Mouse (Mus musculus) embryonic fibroblast, embryonic 13.5 days (primary cell): Measurements from ENCODE around the gene Ppat. TPM values are rescaled to one million over a fixed set of nuclear protein-coding genes. Genes with fewer than 3 reads are reported as not detected.
"Not testable (repeated sequence)": the region's sequence is repeated elsewhere in the genome, so short reads cannot be mapped to it uniquely, and the experiment has no call there.

Source experiments
- H3K27ac ChIP-seq: 2 replicates; pipeline ENCODE4 v1.5.1; 2012; ENCODE audit warnings: low read length, control low read depth, inconsistent platforms; ENCODE audit not compliant: insufficient read depth
- H3K4me1 ChIP-seq: 2 replicates; pipeline ENCODE4 v1.6.1; 2011; ENCODE audit warnings: low read length; ENCODE audit not compliant: control insufficient read depth, insufficient read depth
- H3K4me3 ChIP-seq: 2 replicates; pipeline ENCODE4 v1.5.1; 2011; ENCODE audit warnings: mild to moderate bottlenecking, control low read depth, low read length; ENCODE audit not compliant: insufficient read depth
- CTCF ChIP-seq: IDR thresholded peaks from 2 replicates; pipeline ENCODE4 v1.5.1; 2011; ENCODE audit warnings: mild to moderate bottlenecking, control low read depth, low read length, moderate library complexity, borderline replicate concordance; ENCODE audit not compliant: insufficient read depth
- POLR2A ChIP-seq: IDR thresholded peaks from 2 replicates; pipeline ENCODE4 v1.6.1; 2011; ENCODE audit warnings: low read depth, mild to moderate bottlenecking, control low read depth, low read length, moderate library complexity
- polyA plus RNA-seq: library from polyadenylated mRNA; stranded (reverse); fragments of >200 nt; gene quantifications from 2 replicates; pipeline ENCODE4 v1.2.4, GENCODE M21; 2011; ENCODE audit warnings: low read depth; ENCODE audit not compliant: missing spikeins, insufficient read length

Ppat gene
- 17.0 and 20.2 TPM in 2 replicates for polyA plus RNA-seq

DNA sequence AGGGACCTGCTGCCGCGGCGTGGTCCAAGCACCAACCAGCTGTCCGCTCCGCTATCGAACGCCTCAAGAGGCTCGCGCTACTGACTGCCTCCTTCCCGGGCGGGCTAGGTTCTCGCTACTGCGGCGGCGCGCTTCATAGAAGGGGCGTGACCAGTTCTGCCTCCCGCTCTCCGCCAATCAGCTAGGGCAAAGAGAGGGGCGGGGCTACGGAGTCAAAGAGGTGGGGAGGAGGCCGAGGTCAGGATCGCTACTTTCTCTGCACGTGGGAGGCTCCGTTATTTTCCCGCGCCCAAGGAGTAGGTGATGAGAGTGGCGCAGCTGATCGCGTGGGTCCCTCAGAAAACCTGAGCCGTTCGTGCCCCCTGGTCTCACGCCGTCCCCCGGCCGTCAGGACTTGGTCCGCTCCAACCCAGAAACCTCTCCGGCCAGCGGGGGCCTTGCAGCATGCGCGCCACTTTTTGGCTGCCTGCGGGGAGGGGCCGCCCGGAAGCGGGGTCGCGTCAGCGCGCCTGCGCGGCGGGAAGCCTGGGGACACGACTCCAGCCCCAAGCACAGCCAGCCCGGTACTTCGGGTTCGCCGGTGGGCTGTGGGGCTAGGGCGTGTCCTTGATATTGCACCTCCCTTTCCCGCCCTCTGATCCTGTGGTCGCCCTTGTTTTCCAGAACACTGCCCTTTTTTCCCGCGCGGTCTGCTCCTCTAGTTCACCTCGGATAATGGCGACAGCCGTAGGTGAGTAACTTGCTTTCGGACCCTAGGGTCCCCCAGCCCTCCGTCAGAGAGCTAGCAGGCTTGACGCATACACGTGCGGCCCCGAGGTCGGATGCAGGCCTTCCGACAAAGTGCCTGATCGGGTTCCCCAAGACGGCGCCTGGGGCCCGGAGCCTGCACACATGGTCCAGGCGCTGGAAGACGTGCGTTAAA lies at the start of gene Ppat, which contains the start of gene Paics:
Ppat (minus strand) TSS at position 473 of the 922 bp plus-strand sequence.
Paics (plus strand) TSS at position 202 of the 922 bp plus-strand sequence.
- TF ChIP-seq CTCF, result no peak
- peak; percentile 98 for TF ChIP-seq POLR2A

DNA sequence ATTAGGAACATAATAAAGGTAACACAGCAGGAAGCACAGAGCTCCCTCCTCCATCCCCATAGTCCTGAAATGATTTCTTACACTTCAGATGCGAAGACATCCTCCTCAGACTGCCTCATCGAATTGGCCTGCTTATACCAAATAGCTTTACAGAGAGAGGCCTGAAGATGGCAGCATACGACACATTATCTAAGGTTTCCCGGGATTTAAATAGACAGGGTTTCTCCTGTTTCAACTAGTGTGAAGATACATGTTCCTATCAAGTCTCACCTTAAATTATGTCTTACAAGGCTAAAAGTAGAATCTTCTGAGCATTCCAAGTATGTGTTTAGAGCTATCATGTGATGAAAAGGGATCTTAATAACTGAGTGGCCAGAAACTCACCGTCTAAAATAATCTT lies 47.0 kb upstream of the Ppat start:
- Histone ChIP-seq H3K4me1 (no peaks in the 10 kb centered on the region), H3K27ac (no peak overlapping the region), H3K4me3 (no peak overlapping the region)
- TF ChIP-seq CTCF, result no peak
- TF ChIP-seq POLR2A, result no peak

More for the DNA sequence above, at the start of gene Ppat, which contains the start of gene Paics:
- Histone ChIP-seq H3K4me3 (peak within 1 kb of the TSS; percentile 92), H3K4me1 (0 out of 2 replicates have a peak, but pooled peaks cover 4% of the 10 kb centered on the region), H3K27ac (peak within 1 kb of the TSS; percentile 54)

DNA sequence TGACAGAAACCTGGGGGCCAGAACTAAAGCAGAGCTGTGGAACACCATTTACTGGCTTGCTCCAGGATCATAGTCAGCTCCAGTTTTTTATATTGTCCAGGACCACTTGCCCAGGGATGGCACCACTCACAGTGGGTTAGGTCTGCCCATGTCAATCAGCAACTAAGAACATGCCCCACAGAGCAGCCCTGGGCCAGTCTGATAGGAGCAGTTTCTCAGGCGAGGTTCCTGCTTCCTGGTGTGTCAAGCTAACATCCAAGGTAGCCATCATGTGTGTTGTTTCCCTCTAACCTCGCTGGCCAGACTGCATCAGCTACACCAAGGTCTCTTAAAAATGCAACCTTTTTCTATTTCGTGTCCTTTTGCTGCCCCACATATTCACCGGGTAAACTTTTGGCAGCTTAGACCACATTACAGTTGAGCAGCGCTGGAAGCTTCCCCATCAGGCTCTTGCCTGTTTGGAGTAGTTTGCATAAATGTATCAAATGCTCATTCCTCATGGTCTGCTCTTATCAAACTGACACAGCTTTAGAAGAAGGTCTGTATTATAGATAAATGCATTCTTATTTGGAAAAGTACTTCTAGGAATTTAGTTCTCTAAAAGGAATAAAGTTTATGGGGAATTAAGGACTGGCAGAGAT lies 41.9 kb upstream of the Ppat start:
- TF ChIP-seq CTCF (no peak), POLR2A (no peak)
- H3K4me1 ChIP-seq, result no peaks in the 10 kb centered on the region
- H3K27ac ChIP-seq, result no peak overlapping the region
- no peak overlapping the region for H3K4me3 ChIP-seq

DNA sequence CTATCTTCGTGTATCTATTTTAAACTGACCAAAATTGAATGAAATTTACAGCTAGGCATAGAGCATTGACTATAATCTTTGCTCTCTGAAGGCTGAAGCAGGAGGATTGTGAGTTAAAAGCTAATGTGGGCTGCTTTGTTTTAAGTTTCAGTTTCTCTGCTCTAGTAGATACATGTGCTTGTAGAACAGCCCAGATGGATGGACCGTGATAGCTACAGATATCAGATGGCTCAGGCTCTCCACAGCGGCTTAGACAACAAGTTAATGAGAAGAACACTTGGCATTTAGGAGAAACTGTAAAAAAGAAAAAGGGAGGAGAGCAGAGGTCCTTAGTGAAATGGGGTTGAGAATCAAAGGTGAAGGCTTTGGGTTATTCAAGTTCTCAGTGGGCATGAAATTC lies 39.4 kb upstream of the Ppat start:
- TF ChIP-seq POLR2A (no peak), CTCF (no peak)
- Histone ChIP-seq H3K4me3 (no peak overlapping the region), H3K27ac (no peak overlapping the region), H3K4me1 (no peaks in the 10 kb centered on the region)

DNA sequence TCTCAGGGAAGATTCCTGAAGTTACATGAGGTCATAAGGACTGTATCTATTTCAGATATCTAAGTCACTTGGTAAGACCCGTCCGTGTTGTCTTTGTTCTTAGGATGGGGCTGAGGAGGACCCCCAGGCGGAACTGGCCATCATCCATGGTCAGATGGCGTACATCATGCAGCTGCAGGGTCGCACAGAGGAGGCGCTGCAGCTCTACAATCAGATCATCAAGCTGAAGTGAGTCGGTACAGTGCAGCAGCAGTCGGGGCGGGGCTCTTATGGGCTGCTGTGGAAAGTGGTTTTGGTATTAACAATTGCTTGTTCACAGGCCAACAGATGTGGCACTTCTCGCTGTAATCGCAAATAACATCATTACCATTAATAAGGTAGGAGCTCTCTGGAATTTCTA lies 32.6 kb upstream of the Ppat start:
- Histone ChIP-seq H3K4me3 (no peak overlapping the region), H3K4me1 (no peaks in the 10 kb centered on the region), H3K27ac (no peak overlapping the region)
- TF ChIP-seq CTCF (no peak), POLR2A (no peak)

DNA sequence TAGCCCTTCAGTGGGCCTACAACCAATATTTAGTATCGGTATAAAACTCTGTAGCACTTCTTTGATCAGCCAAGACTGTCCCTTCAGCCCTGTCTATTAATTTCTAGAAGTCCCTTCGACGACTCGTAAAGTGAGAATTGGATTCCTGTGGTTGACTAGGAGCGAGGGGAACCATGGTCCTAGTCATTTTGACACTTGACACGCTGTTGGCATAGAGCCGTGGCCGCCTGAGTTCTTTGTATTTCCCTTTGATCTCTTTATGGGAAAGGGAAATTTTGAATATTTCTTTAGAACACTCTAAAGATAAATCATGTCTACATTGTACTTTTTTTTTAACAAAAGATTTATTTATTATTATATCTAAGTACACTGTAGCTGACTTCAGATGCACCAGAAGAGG lies 24.4 kb upstream of the Ppat start:
- Histone ChIP-seq H3K4me1 (no peaks in the 10 kb centered on the region), H3K27ac (no peak overlapping the region), H3K4me3 (peak overlapping the region; percentile 100)
- TF ChIP-seq POLR2A (no peak), CTCF (no peak)

DNA sequence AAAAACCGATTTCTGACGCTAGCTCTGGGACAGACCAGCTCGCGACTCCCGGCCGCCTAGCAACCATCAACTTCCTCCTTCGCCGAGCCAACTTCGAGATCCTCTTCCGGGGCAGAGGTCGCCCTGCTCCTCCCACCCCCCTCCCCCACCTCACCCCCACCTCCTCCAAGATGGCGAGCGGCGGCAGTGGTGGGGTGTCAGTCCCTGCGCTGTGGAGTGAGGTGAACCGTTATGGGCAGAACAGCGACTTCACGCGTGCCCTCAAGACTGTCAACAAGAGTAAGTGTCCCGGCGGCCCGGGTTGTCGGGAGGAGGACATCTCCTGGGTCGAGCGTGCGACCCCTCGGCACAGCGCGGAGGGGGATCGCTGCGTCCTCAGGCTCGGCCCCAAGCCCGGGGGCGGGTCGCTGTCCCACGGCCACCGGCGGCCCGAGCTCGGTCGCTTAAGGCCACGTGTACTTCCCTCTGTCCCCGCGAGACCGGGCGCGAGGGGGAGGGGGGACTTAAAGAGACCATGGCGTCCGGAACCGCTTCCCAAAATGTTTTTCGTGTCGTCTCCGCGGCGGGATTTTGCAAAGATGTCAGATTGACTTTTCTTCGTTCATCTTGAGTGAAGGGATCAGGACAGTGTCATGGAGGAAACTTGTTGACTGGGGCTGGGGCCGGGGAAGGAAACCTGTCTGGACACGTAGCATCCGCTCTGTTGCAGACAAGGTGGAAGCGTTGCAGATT lies 23.3 kb upstream of the Ppat start, which contains the start of gene Srp72:
Srp72 (plus strand) TSS at position 130 of the 732 bp plus-strand sequence.
- peak within 1 kb of the TSS; percentile 100 for H3K4me3 ChIP-seq
- H3K4me1 ChIP-seq, result no peaks in the 10 kb centered on the region
- no peak for TF ChIP-seq CTCF
- peak; percentile 82 for TF ChIP-seq POLR2A
- H3K27ac ChIP-seq, result peak within 1 kb of the TSS; percentile 84

DNA sequence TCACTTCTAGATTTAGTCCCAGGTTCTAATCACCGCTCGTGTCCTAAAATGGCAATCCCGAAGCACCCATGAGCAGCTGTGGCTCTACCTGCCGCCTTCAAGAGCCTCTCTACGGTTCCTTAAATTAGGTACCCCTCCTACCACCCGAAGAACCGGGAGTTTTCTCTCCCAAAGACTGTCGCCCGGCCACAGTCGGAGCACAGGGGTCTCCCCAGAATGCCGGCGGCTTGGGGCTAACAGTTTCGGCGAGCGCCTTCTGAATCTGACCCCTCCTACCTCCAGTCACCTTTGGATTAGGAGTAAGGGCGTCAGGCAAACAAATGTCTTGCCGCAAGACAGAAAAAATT lies 22.8 kb upstream of the Ppat start:
- TF ChIP-seq CTCF (no peak), POLR2A (no peak)
- Histone ChIP-seq H3K4me1 (no peaks in the 10 kb centered on the region), H3K4me3 (peak overlapping the region; percentile 100), H3K27ac (no peak overlapping the region)

DNA sequence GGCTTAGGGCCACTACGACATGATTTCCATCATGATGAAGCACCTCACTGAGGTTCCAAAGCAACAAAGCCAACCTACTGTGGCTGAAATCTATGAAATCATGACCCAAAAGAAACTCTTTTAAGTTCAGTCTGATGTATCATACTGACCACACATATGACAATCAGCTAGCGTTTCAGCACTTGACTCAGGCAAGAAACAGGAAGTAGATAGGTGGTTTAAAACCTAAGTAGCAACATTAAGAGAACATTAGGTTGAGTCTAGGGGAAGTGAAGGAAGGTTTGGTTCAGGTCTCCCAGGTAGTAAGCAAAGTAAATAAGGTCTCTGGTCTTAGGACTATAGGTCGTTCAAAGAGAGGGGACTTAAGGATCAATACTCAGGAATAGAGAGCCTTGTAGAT lies 22.1 kb upstream of the Ppat start:
- peak overlapping the region; percentile 100 for H3K4me3 ChIP-seq
- no peak overlapping the region for H3K27ac ChIP-seq
- TF ChIP-seq CTCF (no peak), POLR2A (no peak)
- H3K4me1 ChIP-seq, result no peaks in the 10 kb centered on the region

DNA sequence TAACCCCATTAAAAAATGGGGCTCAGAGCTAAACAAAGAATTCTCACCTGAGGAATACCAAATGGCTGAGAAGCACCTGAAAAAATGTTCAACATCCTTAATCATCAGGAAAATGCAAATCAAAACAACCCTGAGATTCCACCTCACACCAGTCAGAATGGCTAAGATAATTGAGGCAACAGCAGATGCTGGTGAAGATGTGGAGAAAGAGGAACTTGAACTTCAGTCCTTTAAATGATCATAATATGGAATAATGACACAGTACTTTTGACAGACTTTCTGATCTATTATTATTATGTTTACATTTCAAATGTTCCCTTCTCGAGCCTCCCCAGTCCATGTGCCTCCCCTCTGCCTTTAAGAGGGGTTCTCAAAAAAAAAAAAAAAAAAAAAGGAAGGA lies 19.7 kb upstream of the Ppat start:
- H3K27ac ChIP-seq, H3K4me3 ChIP-seq, H3K4me1 ChIP-seq: not testable (repeated sequence)
